In the genomic region with DNA sequence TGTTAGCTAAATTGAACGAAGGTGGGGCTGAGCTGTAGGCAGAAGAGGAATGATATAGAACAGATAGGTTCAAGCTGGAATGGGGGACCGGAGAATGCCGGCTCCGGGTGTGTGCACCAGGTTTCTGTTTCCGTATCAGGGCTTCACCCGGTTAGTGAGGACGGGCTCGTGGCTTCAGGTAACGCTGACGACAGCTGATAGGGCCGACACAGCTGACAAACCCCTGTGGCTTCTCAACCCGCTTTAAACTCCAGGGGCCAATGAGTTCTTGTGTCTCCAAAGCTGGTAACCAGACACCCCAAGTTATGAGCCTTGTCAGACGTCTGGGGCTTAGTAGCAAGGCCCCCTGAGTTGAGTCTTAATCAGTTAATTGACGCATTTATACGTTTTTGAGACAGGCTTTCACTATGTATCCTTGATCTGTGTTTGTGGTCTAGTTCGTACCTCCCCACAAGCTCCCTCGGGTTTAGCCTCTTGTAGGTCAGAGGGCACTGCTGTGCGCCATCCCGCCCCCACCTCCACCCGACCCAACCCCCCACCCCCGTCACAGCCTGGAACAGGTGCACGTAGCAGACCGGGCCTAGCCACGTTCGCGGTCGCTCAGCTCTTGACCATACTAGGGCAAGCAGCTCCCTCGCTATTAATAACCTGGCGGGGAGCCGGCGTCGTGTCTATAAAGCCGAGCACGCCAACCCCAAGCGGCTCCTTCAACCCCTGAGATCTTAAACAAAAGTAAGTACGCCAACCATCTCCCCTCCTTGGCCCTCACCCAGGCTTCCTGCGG, we compare ENCODE assay signal across 9 mouse cellular contexts. TPM values are rescaled to one million over a fixed set of nuclear protein-coding genes. Genes with fewer than 3 reads are reported as not detected.
A peak's percentile ranks its signal among the peaks of the same experiment; 100 is the strongest.
DNase-seq lines count a peak whose midpoint lies in the region; ATAC-seq and TF ChIP-seq lines count a peak whose summit lies in the region.
"Had no signal": no experiment of that assay in that cellular context is flagged by ENCODE, and none has a peak within 500 bp of the region (broad histone marks: within the 10 kb centered on the region; RNA-seq: fewer than 3 reads in every experiment).

No protein-coding gene starts in this region.

- 0 out of 2 replicates have a peak, but pooled peaks cover 3% of the 10 kb centered on the region for H3K27me3 ChIP-seq in heart, embryonic 11.5 days (ENCODE audit: control insufficient read depth, insufficient read depth, low read length)
- peaks cover 24% of the 10 kb centered on the region for H3K27me3 ChIP-seq in limb, embryonic 14.5 days (ENCODE audit: control insufficient read depth, insufficient read depth, low read length)
- 0 out of 2 replicates have a peak, but pooled peaks cover 4% of the 10 kb centered on the region for H3K27me3 ChIP-seq in small intestine, adult 2 months (ENCODE audit: control insufficient read depth, insufficient read depth, low read length)

- H3K27ac ChIP-seq in heart, embryonic 11.5 days (ENCODE audit: low read depth, low read length) = peak overlapping the region; percentile 99
- H3K27ac ChIP-seq in limb, embryonic 14.5 days (replicated peaks; ENCODE audit: low read depth, low read length) = no peak overlapping the region
- H3K27ac ChIP-seq in small intestine, adult 2 months (ENCODE audit: insufficient read depth, low read depth, low read length) = peak overlapping the region; percentile 83
- H3K27ac ChIP-seq: macrophage had no signal

- ATAC-seq in heart, embryonic 11.5 days (replicated peaks; ENCODE audit: insufficient number of reproducible peaks, low FRiP score, low TSS enrichment) = peak; percentile 33
- 0 out of 2 replicates have a peak, but pooled peaks have one; percentile 10 for ATAC-seq in limb, embryonic 14.5 days (ENCODE audit: low FRiP score, low read depth)

- no peak for TF ChIP-seq CTCF in small intestine, adult 2 months (IDR thresholded peaks at IDR 0.05; ENCODE audit: extremely low read depth, insufficient read length, insufficient replicate concordance, low read depth, low read length)

- H3K9ac ChIP-seq in heart, embryonic 11.5 days (ENCODE audit: low read depth, low read length) = peak overlapping the region; percentile 86
- H3K9ac ChIP-seq in limb, embryonic 14.5 days (ENCODE audit: low read depth, low read length, severe bottlenecking) = peak overlapping the region; percentile 40

- TF ChIP-seq POLR2A in limb, embryonic 14.5 days (IDR thresholded peaks at IDR 0.05; ENCODE audit: borderline replicate concordance, extremely low read depth, insufficient read depth, insufficient read length) = no peak
- TF ChIP-seq POLR2A in small intestine, adult 2 months (IDR thresholded peaks at IDR 0.05; ENCODE audit: low read depth, low read length) = peak; percentile 46; the same call in 1 of the 2 replicates

- H3K36me3 ChIP-seq in heart, embryonic 11.5 days (ENCODE audit: control insufficient read depth, insufficient read depth, low read length) = peaks cover 6% of the 10 kb centered on the region; the same call in 1 of the 2 replicates
- peaks cover 17% of the 10 kb centered on the region for H3K36me3 ChIP-seq in limb, embryonic 14.5 days (ENCODE audit: control insufficient read depth, insufficient read depth, low read length)
- H3K36me3 ChIP-seq in small intestine, adult 2 months (ENCODE audit: control insufficient read depth, insufficient read depth, low read length) = peaks cover 9% of the 10 kb centered on the region; the same call in 1 of the 2 replicates

- no peaks in the 10 kb centered on the region for H3K9me3 ChIP-seq in heart, embryonic 11.5 days (replicated peaks; ENCODE audit: control insufficient read depth, low read length)
- no peaks in the 10 kb centered on the region for H3K9me3 ChIP-seq in limb, embryonic 14.5 days (ENCODE audit: control insufficient read depth, low read length)

- peak; percentile 66 to 68 for DNase-seq in lung, adult 18-20 months
- no peak for DNase-seq in lung, postnatal 25 days (ENCODE audit: low spot score)
- peak; percentile 52 for DNase-seq in brain, adult 2 months (ENCODE audit: low read depth, low spot score)
- DNase-seq in limb, embryonic 14.5 days (ENCODE audit: low spot score) = peak; percentile 56
- no peak for DNase-seq in ovary, adult 18-20 months (ENCODE audit: low spot score)
- no peak for DNase-seq in embryo, embryonic 10 days (ENCODE audit: low spot score)

- H3K4me3 ChIP-seq in heart, embryonic 11.5 days (ENCODE audit: low read depth, low read length) = peak overlapping the region; percentile 38
- H3K4me3 ChIP-seq in limb, embryonic 14.5 days (replicated peaks; ENCODE audit: low read length) = 0 out of 2 replicates have a peak overlapping the region, but pooled peaks have one; percentile 1
- H3K4me3 ChIP-seq in small intestine, adult 2 months (ENCODE audit: low read depth, low read length) = peak overlapping the region; percentile 36

- 10% methylated on average over 37 of the region's 37 CpGs for WGBS in heart, embryonic 11.5 days (ENCODE audit: insufficient replicate concordance)
- 12% methylated on average over 37 of the region's 37 CpGs for WGBS in limb, embryonic 14.5 days
- 6% methylated on average over 37 of the region's 37 CpGs for WGBS in small intestine, adult 2 months

- H3K4me1 ChIP-seq in heart, embryonic 11.5 days (ENCODE audit: control insufficient read depth, insufficient read depth, low read length) = peaks cover 38% of the 10 kb centered on the region
- H3K4me1 ChIP-seq in limb, embryonic 14.5 days (ENCODE audit: control insufficient read depth, insufficient read depth, low read length) = peaks cover 22% of the 10 kb centered on the region
- peaks cover 23% of the 10 kb centered on the region for H3K4me1 ChIP-seq in small intestine, adult 2 months (ENCODE audit: control insufficient read depth, insufficient read depth, insufficient read length, low read length)

- peak overlapping the region; percentile 56 for H3K4me2 ChIP-seq in heart, embryonic 11.5 days
- H3K4me2 ChIP-seq in limb, embryonic 14.5 days (replicated peaks; ENCODE audit: low read depth, low read length, severe bottlenecking) = peak overlapping the region; percentile 5; the same call in 1 of the 2 replicates

RNA-seq across cellular contexts. Expression of gene Nmrk2, which starts 7.7 kb away (rescaled TPM):
- 2.2 and 3.6 TPM in 2 replicates for polyA plus RNA-seq in heart, embryonic 11.5 days (2014; fragmentation: Nextera tagmentation; extraction: Ambion mirVana)
- polyA plus RNA-seq in limb, embryonic 14.5 days (2012; rRNA removed) = 0.31 and 0.43 TPM in 2 replicates
- polyA plus RNA-seq in limb, embryonic 14.5 days (2014; fragmentation: Nextera tagmentation; extraction: Ambion mirVana) = 0.64 and 0.87 TPM in 2 replicates
- polyA plus RNA-seq in small intestine, adult 2 months (2012; rRNA removed) = not detected in 2 replicates
- polyA plus RNA-seq: macrophage had no signal

RNA-seq across cellular contexts. Expression of gene 4930442H23Rik, which starts 10.5 kb away (rescaled TPM):
- polyA plus RNA-seq in heart, embryonic 11.5 days (2014; fragmentation: Nextera tagmentation; extraction: Ambion mirVana) = 0.21 TPM in 1 of 2 replicates, not detected in the other
- not detected in 2 replicates for polyA plus RNA-seq in limb, embryonic 14.5 days (2012; rRNA removed)
- polyA plus RNA-seq in limb, embryonic 14.5 days (2014; fragmentation: Nextera tagmentation; extraction: Ambion mirVana) = not detected in 2 replicates
- polyA plus RNA-seq in small intestine, adult 2 months (2012; rRNA removed) = not detected in 2 replicates
- polyA plus RNA-seq: macrophage had no signal

RNA-seq across cellular contexts. Expression of gene Dapk3, which starts 11.4 kb away (rescaled TPM):
- 44.1 and 47.4 TPM in 2 replicates for polyA plus RNA-seq in heart, embryonic 11.5 days (2014; fragmentation: Nextera tagmentation; extraction: Ambion mirVana)
- polyA plus RNA-seq in limb, embryonic 14.5 days (2012; rRNA removed) = 73.0 and 81.8 TPM in 2 replicates
- polyA plus RNA-seq in limb, embryonic 14.5 days (2014; fragmentation: Nextera tagmentation; extraction: Ambion mirVana) = 57.7 and 60.9 TPM in 2 replicates
- 102 and 228 TPM in 2 replicates for polyA plus RNA-seq in small intestine, adult 2 months (2012; rRNA removed)

RNA-seq across cellular contexts. Expression of gene Eef2, which starts 17.8 kb away (rescaled TPM):
- 313 and 338 TPM in 2 replicates for polyA plus RNA-seq in heart, embryonic 11.5 days (2014; fragmentation: Nextera tagmentation; extraction: Ambion mirVana)
- polyA plus RNA-seq in limb, embryonic 14.5 days (2012; rRNA removed) = 1,329 and 1,559 TPM in 2 replicates
- 544 and 581 TPM in 2 replicates for polyA plus RNA-seq in limb, embryonic 14.5 days (2014; fragmentation: Nextera tagmentation; extraction: Ambion mirVana)
- 755 and 1,606 TPM in 2 replicates for polyA plus RNA-seq in small intestine, adult 2 months (2012; rRNA removed)

RNA-seq across cellular contexts. Expression of gene Pias4, which starts 26.5 kb away (rescaled TPM):
- polyA plus RNA-seq in heart, embryonic 11.5 days (2014; fragmentation: Nextera tagmentation; extraction: Ambion mirVana) = 39.4 and 39.7 TPM in 2 replicates
- polyA plus RNA-seq in limb, embryonic 14.5 days (2012; rRNA removed) = 35.1 and 49.4 TPM in 2 replicates
- polyA plus RNA-seq in limb, embryonic 14.5 days (2014; fragmentation: Nextera tagmentation; extraction: Ambion mirVana) = 40.4 and 44.2 TPM in 2 replicates
- 29.1 and 53.3 TPM in 2 replicates for polyA plus RNA-seq in small intestine, adult 2 months (2012; rRNA removed)

Comparison
In these comparisons a context has a peak if more than half of its experiments do, and no peak if none do; other contexts are left out.
1. DNase-seq: peak in lung, adult 18-20 months (2 of 2), brain, adult 2 months (single experiment) and limb, embryonic 14.5 days (single experiment); none in lung, postnatal 25 days (single experiment), ovary, adult 18-20 months (single experiment) and embryo, embryonic 10 days (single experiment).
2. Peak in every context shown above with its lines, with median percentiles within 50 percentile points of each other: H3K4me3 ChIP-seq.